Mouse (Mus musculus) lung, adult 2 months (tissue): ENCODE data around the gene Brd1. TPM values are rescaled to one million over a fixed set of nuclear protein-coding genes. Genes with fewer than 3 reads are reported as not detected.
A peak's percentile ranks its signal among the peaks of the same experiment; 100 is the strongest.
"Not testable (repeated sequence)": the region's sequence is repeated elsewhere in the genome, so short reads cannot be mapped to it uniquely, and the experiment has no call there.

ENCODE experiments used
- DNase-seq: peaks from one replicate; pipeline ENCODE4 v3.0.0; 2022
- H3K4me1 ChIP-seq: fragments of 200-500 bp; 2 replicates; pipeline ENCODE4 v1.6.1; 2011; ENCODE audit warnings: low read length; ENCODE audit not compliant: control insufficient read depth, insufficient read depth
- H3K4me3 ChIP-seq: fragments of 200-500 bp; replicated peaks from 2 replicates; pipeline ENCODE3; 2011; ENCODE audit warnings: low read depth, mild to moderate bottlenecking, control low read depth, low read length; ENCODE audit errors: extremely low read depth
- CTCF ChIP-seq: fragments of 200-500 bp; IDR thresholded peaks from 2 replicates; pipeline ENCODE4 v1.5.1; 2011; ENCODE audit warnings: mild to moderate bottlenecking, low read length, control low read depth; ENCODE audit not compliant: insufficient read depth
- POLR2A ChIP-seq: fragments of 200-500 bp; IDR thresholded peaks from 2 replicates; pipeline ENCODE4 v1.6.1; 2011; ENCODE audit warnings: low read depth, mild to moderate bottlenecking, control low read depth, low read length, borderline replicate concordance; ENCODE audit errors: extremely low read depth
- WGBS: fragments of 180-500 bp; shearing (Covaris S2); methylation state at CpG from one replicate; pipeline ENCODE4 v1.1.7; 2018; 5-methylcytosine and 5-hydroxymethylcytosine counted together
- polyA plus RNA-seq: library from polyadenylated mRNA; depleted of rRNA; stranded (reverse); fragments of >200 nt; gene quantifications from 2 replicates; pipeline ENCODE4 v1.2.3, GENCODE M21; 2012

The Brd1 gene
- polyA plus RNA-seq, 1 experiment = 19.8 TPM

DNA sequence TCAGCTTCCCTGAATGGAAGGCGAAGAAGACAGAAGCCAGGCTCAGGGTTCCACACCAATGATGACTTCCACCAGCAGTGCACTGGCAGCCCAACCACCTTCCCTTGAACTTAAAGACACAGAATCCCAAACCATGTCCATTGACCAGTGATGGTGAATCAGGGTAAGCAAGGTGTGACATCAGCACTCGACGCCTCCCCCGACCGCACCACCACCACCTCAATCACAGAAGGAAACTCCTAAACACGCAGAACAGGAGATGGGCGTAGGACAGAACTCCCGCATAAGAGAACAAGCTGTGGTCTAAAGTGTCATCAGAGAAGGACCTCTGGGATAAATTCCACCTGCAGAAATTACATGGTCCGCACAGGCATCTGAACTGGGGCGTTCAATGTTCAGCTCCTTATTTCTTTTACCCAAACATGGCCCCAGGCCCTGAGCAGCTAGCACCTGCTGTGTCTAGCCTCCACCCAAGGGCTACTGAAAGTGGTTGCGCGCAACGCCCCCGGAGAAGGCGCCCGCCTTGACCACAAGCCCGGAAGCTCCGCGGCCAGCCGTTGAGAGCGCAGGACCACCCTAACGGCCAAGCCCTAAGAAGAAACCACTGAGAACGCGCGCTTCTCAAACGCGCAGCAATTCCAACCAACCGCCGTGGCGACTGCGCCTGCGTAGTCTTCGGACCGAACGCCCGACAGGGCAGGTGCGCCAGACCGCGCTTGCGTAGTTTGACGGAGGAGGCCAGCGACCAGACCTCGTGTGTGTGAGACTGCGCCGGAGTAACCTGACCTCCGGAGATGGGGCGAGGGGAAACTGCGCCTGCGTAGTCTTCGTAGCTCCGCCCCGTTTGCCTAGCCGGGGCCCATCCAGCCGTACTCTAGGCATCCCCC, 16.9 kb upstream of the Brd1 start:
- Histone ChIP-seq H3K4me3 (peak overlapping the region; percentile 46), H3K4me1 (no peaks in the 10 kb centered on the region; the same call in 1 of the 2 replicates)
- peak; percentile 98 for DNase-seq
- TF ChIP-seq POLR2A (peak; percentile 91; the same call in 1 of the 2 replicates), CTCF (no peak)
- WGBS = 6% methylated on average over 54 of the region's 54 CpGs

GRCm38 (mm10) chr15:88750032-88750431, 16.0 kb upstream of the Brd1 start:
- DNase-seq = no peak
- 73% methylated on average over 10 of the region's 10 CpGs for WGBS
- Histone ChIP-seq H3K4me1 (no peaks in the 10 kb centered on the region; the same call in 1 of the 2 replicates), H3K4me3 (no peak overlapping the region)
- TF ChIP-seq POLR2A (no peak), CTCF (no peak)

- H3K4me1 ChIP-seq, H3K4me3 ChIP-seq, DNase-seq: not testable (repeated sequence)
- 83% methylated on average over 8 of the region's 8 CpGs for WGBS
Observed at GRCm38 (mm10) chr15:88749617-88750016, 15.6 kb upstream of the Brd1 start.

GRCm38 (mm10) chr15:88745926-88746325, 11.9 kb upstream of the Brd1 start:
- no peak for DNase-seq
- WGBS = 47% methylated on average over 3 of the region's 3 CpGs
- Histone ChIP-seq H3K4me1 (no peaks in the 10 kb centered on the region), H3K4me3 (no peak overlapping the region)
- TF ChIP-seq CTCF (no peak), POLR2A (no peak)

DNA sequence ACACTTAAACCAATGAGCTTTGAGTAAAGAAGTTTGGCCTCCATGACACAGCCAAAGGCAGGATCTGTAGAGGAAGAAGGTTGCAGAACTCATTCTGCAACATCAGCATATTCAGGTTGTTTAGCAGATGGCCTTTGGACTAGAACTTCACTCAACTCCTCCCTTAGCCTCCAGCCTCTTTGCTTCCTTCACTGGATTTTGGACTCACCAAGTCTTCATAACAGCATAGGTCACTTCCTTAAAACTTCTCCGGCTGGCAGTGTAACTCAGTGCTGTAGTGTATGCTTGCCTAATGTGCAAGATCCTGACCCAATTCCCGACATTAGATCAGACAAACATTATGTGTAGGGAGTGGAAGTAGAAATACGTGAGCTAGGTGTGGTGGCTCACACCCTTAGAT, 11.3 kb upstream of the Brd1 start:
- TF ChIP-seq POLR2A (no peak), CTCF (no peak)
- no peak overlapping the region for H3K4me3 ChIP-seq
- WGBS = 75% methylated on average over 3 of the region's 3 CpGs
- no peak for DNase-seq
- H3K4me1 ChIP-seq = no peaks in the 10 kb centered on the region

DNA sequence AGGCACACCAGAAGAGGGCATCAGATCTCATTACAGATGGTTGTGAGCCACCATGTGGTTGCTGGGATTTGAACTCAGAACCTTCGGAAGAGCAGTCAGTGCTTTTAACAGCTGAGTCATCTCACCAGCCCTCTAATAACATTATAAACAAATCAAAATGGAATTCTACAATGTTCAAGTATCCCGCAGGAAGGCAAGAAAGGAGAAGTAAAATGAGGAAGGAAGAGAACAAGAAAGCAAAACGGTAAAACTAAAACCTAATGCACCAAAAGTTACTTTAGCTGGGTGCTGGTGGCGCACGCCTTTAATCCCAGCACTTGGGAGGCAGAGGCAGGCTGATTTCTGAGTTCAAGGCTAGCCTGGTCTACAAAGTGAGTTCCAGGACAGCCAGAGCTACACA, 9.3 kb upstream of the Brd1 start:
- not testable (repeated sequence) for H3K4me1 ChIP-seq, H3K4me3 ChIP-seq, DNase-seq
- WGBS = 78% methylated on average over 5 of the region's 5 CpGs

- DNase-seq = no peak
Observed at GRCm38 (mm10) chr15:88741366-88741765, 7.3 kb upstream of the Brd1 start.

DNA sequence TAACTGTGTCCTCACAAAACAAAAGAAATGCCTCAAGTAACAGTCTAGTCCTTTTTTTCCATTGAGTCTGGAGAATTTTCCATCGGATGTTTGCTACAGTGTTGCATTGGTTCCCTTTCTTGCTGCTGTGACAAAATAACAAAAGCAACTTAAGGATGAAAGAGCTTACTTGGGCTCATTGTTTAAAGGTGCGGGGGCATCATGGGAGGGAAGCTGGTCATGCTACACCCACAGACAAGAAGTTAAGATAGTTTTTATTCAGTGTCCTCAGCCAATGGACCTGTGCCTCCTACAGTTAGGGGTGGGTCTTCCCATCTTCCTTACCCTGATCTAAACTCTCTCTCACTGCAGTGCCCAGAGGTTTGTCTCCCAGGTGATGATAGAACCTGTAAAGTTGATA, 4.4 kb upstream of the Brd1 start:
- DNase-seq = no peak
- WGBS = 78% methylated on average over 2 of the region's 2 CpGs
- Histone ChIP-seq H3K4me3 (no peak overlapping the region), H3K4me1 (0 out of 2 replicates have a peak, but pooled peaks cover 2% of the 10 kb centered on the region)
- no peak for TF ChIP-seq POLR2A
- no peak for TF ChIP-seq CTCF

More at GRCm38 (mm10) chr15:88741366-88741765, 7.3 kb upstream of the Brd1 start:
- 75% methylated on average over 6 of the region's 6 CpGs for WGBS
- TF ChIP-seq POLR2A (no peak), CTCF (no peak)
- H3K4me1 ChIP-seq = no peaks in the 10 kb centered on the region
- no peak overlapping the region for H3K4me3 ChIP-seq

GRCm38 (mm10) chr15:88736166-88736565, 2.1 kb upstream of the Brd1 start:
- no peak overlapping the region for H3K4me3 ChIP-seq
- no peak for TF ChIP-seq POLR2A
- TF ChIP-seq CTCF = no peak
- 66% methylated on average over 4 of the region's 4 CpGs for WGBS

GRCm38 (mm10) chr15:88733041-88733751, 837 bp downstream of the Brd1 start:
- peak overlapping the region; percentile 95 for H3K4me3 ChIP-seq
- under 1% methylated on average over 84 of the region's 86 CpGs for WGBS
- peaks cover 23% of the 10 kb centered on the region for H3K4me1 ChIP-seq
- TF ChIP-seq CTCF (no peak), POLR2A (no peak)
- DNase-seq = peak; percentile 70

More at GRCm38 (mm10) chr15:88736166-88736565, 2.1 kb upstream of the Brd1 start:
- H3K4me1 ChIP-seq = peaks cover 13% of the 10 kb centered on the region; the same call in 1 of the 2 replicates
- DNase-seq = no peak
